Mouse (Mus musculus) CH12.LX (cell line): ENCODE data around the gene Cnot11. TPM values are rescaled to one million over a fixed set of nuclear protein-coding genes. Genes with fewer than 3 reads are reported as not detected.
A peak's percentile ranks its signal among the peaks of the same experiment; 100 is the strongest.

ENCODE experiments used
- DNase-seq: peaks from one replicate; pipeline ENCODE4 v3.0.0-alpha.2; 2013; ENCODE audit errors: extremely low read depth
- H3K27ac ChIP-seq: 2 replicates; pipeline ENCODE4 v1.5.1; 2012; ENCODE audit warnings: low read depth, mild to moderate bottlenecking, control low read depth, moderate library complexity; ENCODE audit not compliant: insufficient read depth
- H3K27me3 ChIP-seq: replicated peaks from 2 replicates; pipeline ENCODE3; 2012; ENCODE audit warnings: inconsistent platforms
- H3K36me3 ChIP-seq, 2 experiments: replicated peaks in 1 of 2; 2 replicates each; pipeline versions ENCODE3 to v1.6.1; 2012; ENCODE audit warnings: inconsistent platforms in 1 of 2, low read length in 1 of 2, mild to moderate bottlenecking in 1 of 2, mixed read lengths in 1 of 2, moderate library complexity in 1 of 2; ENCODE audit not compliant: control insufficient read depth in 1 of 2, insufficient read depth in 1 of 2
- H3K4me1 ChIP-seq, 2 experiments: 2 replicates each; pipeline ENCODE4 v1.6.1; 2012; ENCODE audit warnings: inconsistent platforms in 1 of 2, moderate library complexity in 1 of 2; ENCODE audit not compliant: insufficient read depth in 2 of 2, control insufficient read depth in 1 of 2
- H3K4me2 ChIP-seq: 2 replicates; pipeline ENCODE4 v1.6.1; 2012; ENCODE audit warnings: low read depth, mild to moderate bottlenecking, control low read depth; ENCODE audit not compliant: poor library complexity, insufficient read depth, severe bottlenecking
- H3K4me3 ChIP-seq, 3 experiments: fragments of 150-350 bp in 1 of 3; sonication (generic) in 1 of 3; replicated peaks in 1 of 3; 2 replicates each; pipeline versions ENCODE3 to v1.5.1; 2011 to 2012; ENCODE audit warnings: low read depth in 2 of 3, low read length in 2 of 3, mild to moderate bottlenecking in 2 of 3, moderate library complexity in 2 of 3, control low read depth in 1 of 3, improper control_type of control experiment in 1 of 3, inconsistent platforms in 1 of 3, mixed read lengths in 1 of 3; ENCODE audit not compliant: poor library complexity in 1 of 3
- H3K79me2 ChIP-seq: replicated peaks from 2 replicates; pipeline ENCODE4 v1.6.1; 2012; ENCODE audit warnings: mild to moderate bottlenecking, moderate library complexity; ENCODE audit not compliant: control insufficient read depth, poor library complexity, insufficient read depth, severe bottlenecking; ENCODE audit errors: extremely low read depth
- H3K9ac ChIP-seq: 2 replicates; pipeline ENCODE4 v1.6.1; 2012; ENCODE audit warnings: low read depth, mild to moderate bottlenecking, control low read depth, moderate library complexity; ENCODE audit not compliant: insufficient read depth
- H3K9me3 ChIP-seq: replicated peaks from 2 replicates; pipeline ENCODE3; 2012; ENCODE audit warnings: low read length, inconsistent platforms, mixed read lengths
- BHLHE40 ChIP-seq: IDR thresholded peaks from 2 replicates; pipeline ENCODE4 v1.6.1; 2011; ENCODE audit warnings: mild to moderate bottlenecking, low read depth, low read length, improper control_type of control experiment
- CHD1 ChIP-seq: IDR thresholded peaks from 2 replicates; pipeline ENCODE4 v1.6.1; 2012; ENCODE audit warnings: low read depth, low read length, improper control_type of control experiment, inconsistent platforms
- E2F4 ChIP-seq: IDR thresholded peaks from 2 replicates; pipeline ENCODE4 v1.6.1; 2011; ENCODE audit warnings: low read depth, low read length, improper control_type of control experiment; ENCODE audit not compliant: insufficient replicate concordance
- EP300 ChIP-seq: IDR thresholded peaks from 2 replicates; pipeline ENCODE4 v1.6.1; 2011; ENCODE audit warnings: low read length, improper control_type of control experiment
- ETS1 ChIP-seq: conservative IDR thresholded peaks from 2 replicates; pipeline ENCODE4 v1.6.1; 2012; ENCODE audit warnings: low read depth, mild to moderate bottlenecking, inconsistent platforms, low read length, improper control_type of control experiment, moderate library complexity
- GABPA ChIP-seq: IDR thresholded peaks from 2 replicates; pipeline ENCODE4 v1.6.1; 2012; ENCODE audit warnings: low read depth, low read length, improper control_type of control experiment, inconsistent platforms; ENCODE audit not compliant: insufficient replicate concordance
- HCFC1 ChIP-seq: IDR thresholded peaks from 2 replicates; pipeline ENCODE4 v1.6.1; 2012; ENCODE audit warnings: low read depth, mild to moderate bottlenecking, inconsistent platforms, low read length, improper control_type of control experiment
- IRF4 ChIP-seq: IDR thresholded peaks from 2 replicates; pipeline ENCODE4 v1.6.1; 2014; ENCODE audit warnings: low read depth, mild to moderate bottlenecking, inconsistent platforms, low read length, improper control_type of control experiment
- JUN ChIP-seq: IDR thresholded peaks from 2 replicates; pipeline ENCODE4 v1.6.1; 2011; ENCODE audit warnings: low read depth, mild to moderate bottlenecking, low read length, improper control_type of control experiment, moderate library complexity; ENCODE audit not compliant: insufficient read depth
- MAFK ChIP-seq: IDR thresholded peaks from 2 replicates; pipeline ENCODE4 v1.6.1; 2011; ENCODE audit warnings: low read length, improper control_type of control experiment; ENCODE audit not compliant: insufficient replicate concordance
- MAX ChIP-seq: IDR thresholded peaks from 2 replicates; pipeline ENCODE4 v1.6.1; 2011; ENCODE audit warnings: low read length, improper control_type of control experiment
- MAZ ChIP-seq: IDR thresholded peaks from 2 replicates; pipeline ENCODE4 v1.6.1; 2012; ENCODE audit warnings: low read depth, mild to moderate bottlenecking, inconsistent platforms, low read length, improper control_type of control experiment, moderate library complexity
- MEF2A ChIP-seq: IDR thresholded peaks from 2 replicates; pipeline ENCODE4 v1.6.1; 2014; ENCODE audit warnings: low read depth, mild to moderate bottlenecking, inconsistent platforms, low read length, improper control_type of control experiment, borderline replicate concordance
- MXI1 ChIP-seq: IDR thresholded peaks from 2 replicates; pipeline ENCODE4 v1.6.1; 2011; ENCODE audit warnings: mild to moderate bottlenecking, low read depth, low read length, improper control_type of control experiment
- MYC ChIP-seq: IDR thresholded peaks from 2 replicates; pipeline ENCODE4 v1.6.1; 2011; ENCODE audit warnings: low read depth, mild to moderate bottlenecking, improper control_type of control experiment, low read length
- NRF1 ChIP-seq: IDR thresholded peaks from 2 replicates; pipeline ENCODE4 v1.6.1; 2014; ENCODE audit warnings: low read depth, mild to moderate bottlenecking, inconsistent platforms, low read length, improper control_type of control experiment, moderate library complexity
- PAX5 ChIP-seq: IDR thresholded peaks from 2 replicates; pipeline ENCODE4 v1.6.1; 2012; ENCODE audit warnings: low read length, inconsistent platforms, mixed read lengths
- POLR2A ChIP-seq: IDR thresholded peaks from 2 replicates; pipeline ENCODE4 v1.6.1; 2011; ENCODE audit warnings: low read depth, mild to moderate bottlenecking, improper control_type of control experiment, low read length
- RAD21 ChIP-seq: IDR thresholded peaks from 2 replicates; pipeline ENCODE4 v1.6.1; 2011; ENCODE audit warnings: low read depth, mild to moderate bottlenecking, low read length, improper control_type of control experiment, moderate library complexity
- RCOR1 ChIP-seq: conservative IDR thresholded peaks from 2 replicates; pipeline ENCODE4 v1.6.1; 2012; ENCODE audit warnings: low read depth, mild to moderate bottlenecking, inconsistent platforms, low read length, improper control_type of control experiment
- SIN3A ChIP-seq: IDR thresholded peaks from 2 replicates; pipeline ENCODE4 v1.6.1; 2012; ENCODE audit warnings: low read length, improper control_type of control experiment, inconsistent platforms
- SMC3 ChIP-seq: IDR thresholded peaks from 2 replicates; pipeline ENCODE4 v1.6.1; 2011; ENCODE audit warnings: low read depth, low read length, improper control_type of control experiment
- UBTF ChIP-seq: IDR thresholded peaks from 2 replicates; pipeline ENCODE4 v1.6.1; 2012; ENCODE audit warnings: low read depth, mild to moderate bottlenecking, inconsistent platforms, low read length, improper control_type of control experiment, moderate library complexity
- USF1 ChIP-seq: IDR thresholded peaks from 2 replicates; pipeline ENCODE4 v1.6.1; 2014; ENCODE audit warnings: low read depth, mild to moderate bottlenecking, inconsistent platforms, low read length, improper control_type of control experiment
- ZC3H11A ChIP-seq: IDR thresholded peaks from 2 replicates; pipeline ENCODE4 v1.6.1; 2012; ENCODE audit warnings: low read depth, mild to moderate bottlenecking, inconsistent platforms, low read length, improper control_type of control experiment
- ZKSCAN1 ChIP-seq: IDR thresholded peaks from 2 replicates; pipeline ENCODE4 v1.6.1; 2012; ENCODE audit warnings: low read depth, inconsistent platforms, low read length, improper control_type of control experiment, borderline replicate concordance
- ZMIZ1 ChIP-seq: IDR thresholded peaks from 2 replicates; pipeline ENCODE4 v1.6.1; 2012; ENCODE audit warnings: low read depth, mild to moderate bottlenecking, inconsistent platforms, low read length, improper control_type of control experiment
- ZNF384 ChIP-seq: IDR thresholded peaks from 2 replicates; pipeline ENCODE4 v1.6.1; 2012; ENCODE audit warnings: low read depth, low read length, improper control_type of control experiment, inconsistent platforms
- dilution Hi-C: fragments of 300-500 bp; cut with MboI; formaldehyde crosslinking; loops from 2 replicates; pipeline ENCODE4 v1.14.3; 2020; ENCODE audit warnings: low sequenced_read_pairs; ENCODE audit not compliant: extremely low pct_unique_long_range_greater_than_20kb, extremely low pct_ligation_motif_present
- in situ Hi-C: fragments of 300-500 bp; cut with MboI; formaldehyde crosslinking; loops from 3 replicates; pipeline ENCODE4 v1.14.3; 2019; ENCODE audit warnings: low sequenced_read_pairs, low pct_ligation_motif_present, low pct_unique_long_range_greater_than_20kb, mixed read lengths
- polyA plus RNA-seq: library from polyadenylated mRNA; unstranded; fragments of >175 nt; gene quantifications from 2 replicates; pipeline ENCODE4 v1.2.1, GENCODE M21; 2012; ENCODE audit warnings: low read depth; ENCODE audit not compliant: insufficient read length
- total RNA-seq, 2 experiments: library from RNA; depleted of rRNA; stranded (reverse); fragments of 300-350 nt in 1 of 2; fragments of >200 nt in 1 of 2; gene quantifications; 2 replicates each; pipeline ENCODE4 v1.2.3; 2012 to 2014

Cnot11 gene
- total and polyA plus RNA-seq, 3 experiments = 15.3 to 34.9 (median 28.6) TPM

DNA sequence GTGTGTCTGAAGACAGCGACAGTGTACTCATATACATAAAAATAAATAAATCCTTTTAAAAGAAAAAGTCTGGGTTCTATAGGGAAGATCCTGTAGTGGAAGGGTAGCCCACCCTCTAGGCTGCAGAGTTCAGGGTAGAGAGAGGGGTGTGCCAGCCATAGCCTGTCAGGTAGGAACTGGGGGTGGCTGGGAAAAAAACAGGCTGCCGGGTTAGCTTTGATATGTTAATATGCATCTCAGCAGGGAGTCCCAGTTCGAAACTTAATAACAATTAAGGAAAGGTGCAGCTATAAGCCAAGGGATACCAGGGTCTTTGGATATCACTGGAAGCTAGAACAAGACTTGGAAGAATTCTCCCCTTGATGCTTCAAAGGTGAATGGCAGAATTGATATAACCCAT lies 875 bp upstream of the Cnot11 start:
- H3K27me3 ChIP-seq = peaks cover 8% of the 10 kb centered on the region
- no peak overlapping the region for H3K9ac ChIP-seq
- in situ Hi-C loops (no loop called here), dilution Hi-C loops (no loop called here)
- no peak for DNase-seq
- H3K4me2 ChIP-seq = no peak overlapping the region
- peaks cover 20% of the 10 kb centered on the region for H3K79me2 ChIP-seq
- no peak overlapping the region for H3K27ac ChIP-seq
- peaks cover 0 to 19% of the 10 kb centered on the region in 2 experiments; a peak in 3 of 4 replicates for H3K4me1 ChIP-seq
- peaks cover 9 to 17% of the 10 kb centered on the region in 2 experiments for H3K36me3 ChIP-seq
- no peak overlapping the region for H3K4me3 ChIP-seq
- TF ChIP-seq HCFC1 = no peak
- TF ChIP-seq E2F4 = no peak
- no peak for TF ChIP-seq ETS1
- no peak for TF ChIP-seq SIN3A
- no peak for TF ChIP-seq ZC3H11A
- no peak for TF ChIP-seq JUN
- no peak for TF ChIP-seq USF1
- TF ChIP-seq UBTF = no peak
- no peak for TF ChIP-seq MAX
- TF ChIP-seq MEF2A = no peak
- no peak for TF ChIP-seq MAFK
- no peak for TF ChIP-seq MXI1
- TF ChIP-seq POLR2A = no peak
- no peak for TF ChIP-seq GABPA
- no peak for TF ChIP-seq MYC
- no peaks in the 10 kb centered on the region for H3K9me3 ChIP-seq

DNA sequence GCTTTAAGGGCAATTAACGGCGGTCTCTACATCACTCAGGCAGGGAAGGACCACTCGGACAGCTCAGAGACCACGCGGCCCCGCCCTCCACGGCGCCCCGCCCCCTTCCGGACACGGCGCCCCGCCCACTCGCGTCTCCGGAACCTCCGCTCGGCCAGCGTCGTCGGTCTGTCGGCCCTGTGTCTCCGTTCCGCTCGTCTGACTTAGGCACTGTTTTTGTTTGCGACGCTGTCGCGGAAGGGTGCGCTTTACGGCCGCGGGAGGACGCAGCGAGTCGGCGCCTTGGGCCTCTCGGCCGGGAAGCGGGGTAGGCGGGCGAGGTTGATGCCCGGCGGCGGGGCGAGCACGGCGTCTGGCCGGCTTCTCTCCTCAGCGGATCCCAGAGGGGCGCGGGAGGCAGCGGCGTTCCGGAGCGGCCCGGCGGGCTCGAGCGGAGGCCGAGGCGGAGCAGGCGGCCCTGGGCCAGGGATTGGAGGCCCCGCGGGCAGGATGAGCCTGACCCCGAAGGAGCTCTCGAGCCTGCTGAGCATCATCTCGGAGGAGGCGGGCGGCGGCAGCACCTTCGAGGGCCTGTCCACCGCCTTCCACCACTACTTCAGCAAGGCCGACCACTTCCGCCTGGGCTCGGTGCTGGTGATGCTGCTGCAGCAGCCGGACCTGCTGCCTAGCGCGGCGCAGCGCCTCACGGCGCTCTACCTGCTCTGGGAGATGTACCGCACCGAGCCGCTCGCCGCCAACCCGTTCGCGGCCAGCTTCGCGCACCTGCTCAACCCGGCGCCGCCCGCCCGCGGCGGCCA lies 921 bp downstream of the Cnot11 start:
- in situ Hi-C loops = no loop called here
- peak overlapping the region; percentile 91 for H3K9ac ChIP-seq
- H3K79me2 ChIP-seq = peaks cover 20% of the 10 kb centered on the region
- H3K27me3 ChIP-seq = peaks cover 8% of the 10 kb centered on the region
- peaks cover 24 to 34% of the 10 kb centered on the region in 2 experiments for H3K36me3 ChIP-seq
- peak overlapping the region; percentile 52 for H3K4me2 ChIP-seq
- peaks cover 13% of the 10 kb centered on the region for H3K9me3 ChIP-seq
- dilution Hi-C loops = no loop called here
- peak overlapping the region; percentile 74 to 97 (median 89) for H3K4me3 ChIP-seq
- peaks cover 0 to 17% of the 10 kb centered on the region in 2 experiments; a peak in 3 of 4 replicates for H3K4me1 ChIP-seq
- DNase-seq = peak; percentile 97
- peak overlapping the region; percentile 76 for H3K27ac ChIP-seq
- no peak for TF ChIP-seq PAX5
- peak; percentile 74; the same call in 1 of the 2 replicates for TF ChIP-seq SIN3A
- TF ChIP-seq RAD21 = no peak
- no peak for TF ChIP-seq RCOR1
- no peak for TF ChIP-seq CHD1
- no peak for TF ChIP-seq MYC
- TF ChIP-seq ZC3H11A = no peak
- TF ChIP-seq MAX = no peak; the same call in 1 of the 2 replicates
- TF ChIP-seq NRF1 = peak; percentile 80
- no peak for TF ChIP-seq SMC3
- TF ChIP-seq EP300 = no peak
- TF ChIP-seq ZNF384 = no peak
- no peak; the same call in 1 of the 2 replicates for TF ChIP-seq GABPA
- TF ChIP-seq UBTF = peak; percentile 88
- TF ChIP-seq MXI1 = peak; percentile 44; the same call in 1 of the 2 replicates
- peak; percentile 75 for TF ChIP-seq IRF4
- 0 out of 2 replicates have a peak, but pooled peaks have one; percentile 68 for TF ChIP-seq MAZ
- TF ChIP-seq ZMIZ1 = peak; percentile 95
- TF ChIP-seq HCFC1 = peak; percentile 91
- no peak for TF ChIP-seq BHLHE40
- no peak for TF ChIP-seq JUN
- no peak for TF ChIP-seq ZKSCAN1
- peak; percentile 75 for TF ChIP-seq MEF2A
